In the genomic region with DNA sequence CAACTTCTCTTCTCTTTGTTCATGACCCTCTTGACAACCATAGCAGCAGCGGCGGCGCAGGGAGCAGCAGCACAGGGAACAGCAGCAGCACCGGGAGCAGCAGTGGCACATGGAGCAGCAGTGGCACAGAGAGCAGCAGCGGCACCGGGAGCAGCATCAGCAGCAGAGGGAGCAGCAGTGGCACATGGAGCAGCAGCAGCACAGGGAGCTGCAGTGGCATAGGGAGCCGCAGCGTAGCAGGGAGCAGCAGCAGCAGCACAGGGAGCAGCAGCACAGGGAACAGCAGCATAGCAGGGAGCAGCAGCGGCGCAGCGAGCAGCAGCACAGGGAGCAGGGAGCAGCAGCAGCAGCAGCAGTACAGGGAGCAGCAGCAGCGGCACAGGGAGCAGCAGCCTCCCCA, we compare ENCODE assay signal across 9 mouse cellular contexts. TPM values are rescaled to one million over a fixed set of nuclear protein-coding genes. Genes with fewer than 3 reads are reported as not detected.
DNase-seq lines count a peak whose midpoint lies in the region; ATAC-seq and TF ChIP-seq lines count a peak whose summit lies in the region.
"Had no signal": no experiment of that assay in that cellular context is flagged by ENCODE, and none has a peak within 500 bp of the region (broad histone marks: within the 10 kb centered on the region; RNA-seq: fewer than 3 reads in every experiment).

No protein-coding gene starts in this region.

- no peaks in the 10 kb centered on the region for H3K4me1 ChIP-seq in liver, embryonic 11.5 days (replicated peaks; ENCODE audit: control insufficient read depth, insufficient read depth, low read length)
- H3K4me1 ChIP-seq in embryonic facial prominence, embryonic 10.5 days, result peaks cover 19% of the 10 kb centered on the region
- peaks cover 7% of the 10 kb centered on the region; the same call in 1 of the 2 replicates for H3K4me1 ChIP-seq in hindbrain, embryonic 14.5 days (replicated peaks; ENCODE audit: control insufficient read depth, insufficient read depth, low read length)
- H3K4me1 ChIP-seq in neural tube, embryonic 12.5 days, result peaks cover 12% of the 10 kb centered on the region; the same call in 1 of the 2 replicates

- DNase-seq in liver, embryonic 11.5 days (ENCODE audit: low spot score), result no peak
- DNase-seq in liver, result no peak
- peak; percentile 41 for DNase-seq in embryonic facial prominence, embryonic 10.5 days (ENCODE audit: low spot score)
- DNase-seq in hindbrain, embryonic 14.5 days (ENCODE audit: low spot score), result no peak
- no peak for DNase-seq in left cerebral cortex, adult 2 months (ENCODE audit: extremely low spot score in 1 of 2, low spot score in 2 of 2)
- DNase-seq in cerebellum, adult 11 months, result no peak
- DNase-seq in urinary bladder, postnatal 4 days (ENCODE audit: low spot score in 2 of 2), result no peak

- H3K36me3 ChIP-seq in liver, embryonic 11.5 days (ENCODE audit: control insufficient read depth, insufficient read depth, low read length), result no peaks in the 10 kb centered on the region
- H3K36me3 ChIP-seq in embryonic facial prominence, embryonic 10.5 days (replicated peaks), result no peaks in the 10 kb centered on the region
- H3K36me3 ChIP-seq in hindbrain, embryonic 14.5 days (replicated peaks; ENCODE audit: control insufficient read depth, insufficient read depth), result no peaks in the 10 kb centered on the region
- no peaks in the 10 kb centered on the region for H3K36me3 ChIP-seq in neural tube, embryonic 12.5 days

- H3K4me3 ChIP-seq in liver, embryonic 11.5 days (ENCODE audit: low read depth, low read length), result no peak overlapping the region
- peak overlapping the region; percentile 44 for H3K4me3 ChIP-seq in embryonic facial prominence, embryonic 10.5 days
- H3K4me3 ChIP-seq in hindbrain, embryonic 14.5 days (replicated peaks; ENCODE audit: low read length), result no peak overlapping the region
- 0 out of 2 replicates have a peak overlapping the region, but pooled peaks have one; percentile 7 for H3K4me3 ChIP-seq in neural tube, embryonic 12.5 days
- no peak overlapping the region for H3K4me3 ChIP-seq in left cerebral cortex, adult 2 months

- no peak overlapping the region; the same call in 1 of the 2 replicates for H3K27ac ChIP-seq in liver, embryonic 11.5 days (ENCODE audit: low read depth, low read length)
- H3K27ac ChIP-seq in embryonic facial prominence, embryonic 10.5 days (replicated peaks), result 0 out of 2 replicates have a peak overlapping the region, but pooled peaks have one; percentile 10
- no peak overlapping the region for H3K27ac ChIP-seq in hindbrain, embryonic 14.5 days
- no peak overlapping the region for H3K27ac ChIP-seq in neural tube, embryonic 12.5 days
- H3K27ac ChIP-seq in left cerebral cortex, adult 2 months, result no peak overlapping the region

- no peaks in the 10 kb centered on the region for H3K9me3 ChIP-seq in liver, embryonic 11.5 days (ENCODE audit: control insufficient read depth, low read length)
- H3K9me3 ChIP-seq in embryonic facial prominence, embryonic 10.5 days, result no peaks in the 10 kb centered on the region
- no peaks in the 10 kb centered on the region for H3K9me3 ChIP-seq in hindbrain, embryonic 14.5 days (ENCODE audit: control insufficient read depth, low read length)
- H3K9me3 ChIP-seq in neural tube, embryonic 12.5 days, result no peaks in the 10 kb centered on the region

- TF ChIP-seq CTCF in left cerebral cortex, adult 2 months (IDR thresholded peaks at IDR 0.05), result no peak

- peaks cover 3% of the 10 kb centered on the region; the same call in 1 of the 2 replicates for H3K27me3 ChIP-seq in liver, embryonic 11.5 days (replicated peaks; ENCODE audit: control insufficient read depth, insufficient read depth, low read length)
- H3K27me3 ChIP-seq in embryonic facial prominence, embryonic 10.5 days (replicated peaks; ENCODE audit: low read depth, poor library complexity, severe bottlenecking), result peaks cover 55% of the 10 kb centered on the region
- peaks cover 7% of the 10 kb centered on the region for H3K27me3 ChIP-seq in hindbrain, embryonic 14.5 days (ENCODE audit: control insufficient read depth, insufficient read depth, low read length)
- peaks cover 17% of the 10 kb centered on the region for H3K27me3 ChIP-seq in neural tube, embryonic 12.5 days (replicated peaks)

- 27% methylated on average over 12 of the region's 12 CpGs for WGBS in liver, embryonic 11.5 days
- WGBS in embryonic facial prominence, embryonic 10.5 days, result 18% methylated on average over 12 of the region's 12 CpGs
- 15% methylated on average over 12 of the region's 12 CpGs for WGBS in hindbrain, embryonic 14.5 days
- WGBS in neural tube, embryonic 12.5 days, result 21% methylated on average over 12 of the region's 12 CpGs

- ATAC-seq in liver, embryonic 11.5 days (replicated peaks; ENCODE audit: low FRiP score), result no peak
- no peak for ATAC-seq in hindbrain, embryonic 14.5 days (ENCODE audit: low FRiP score)
- ATAC-seq in neural tube, embryonic 12.5 days (ENCODE audit: low FRiP score, low read depth), result no peak

- H3K4me2 ChIP-seq in liver, embryonic 11.5 days, result peak overlapping the region; percentile 33
- no peak overlapping the region; the same call in 1 of the 2 replicates for H3K4me2 ChIP-seq in hindbrain, embryonic 14.5 days (replicated peaks)
- H3K4me2 ChIP-seq in neural tube, embryonic 12.5 days (replicated peaks), result peak overlapping the region; percentile 41

- intact Hi-C loops in left cerebral cortex, adult 2 months (cut with DNase I), result no loop called here

- 0 out of 2 replicates have a peak overlapping the region, but pooled peaks have one; percentile 44 for H3K9ac ChIP-seq in liver, embryonic 11.5 days (ENCODE audit: low read depth, low read length)
- H3K9ac ChIP-seq in hindbrain, embryonic 14.5 days, result peak overlapping the region; percentile 34; the same call in 1 of the 2 replicates
- no peak overlapping the region for H3K9ac ChIP-seq in neural tube, embryonic 12.5 days

RNA-seq across cellular contexts. Expression of a gene that starts 5.0 kb away (rescaled TPM):
- 8.7 and 12.2 TPM in 2 replicates for polyA plus RNA-seq in liver, embryonic 11.5 days (2014; fragmentation: Nextera tagmentation; extraction: Ambion mirVana)
- polyA plus RNA-seq in embryonic facial prominence, embryonic 10.5 days (2016; fragmentation: Nextera tagmentation; extraction: Ambion mirVana), result 14.9 and 16.3 TPM in 2 replicates
- 28.4 and 30.4 TPM in 2 replicates for polyA plus RNA-seq in hindbrain, embryonic 14.5 days (2014; fragmentation: Nextera tagmentation; extraction: Ambion mirVana)
- polyA plus RNA-seq in neural tube, embryonic 12.5 days (2016; fragmentation: Nextera tagmentation; extraction: Ambion mirVana), result 23.0 and 26.5 TPM in 2 replicates
- total RNA-seq in left cerebral cortex, adult 2 months (2021), result 10 to 100 TPM; 89.1 to 97.5 TPM

RNA-seq across cellular contexts. Expression of a gene that starts 10.6 kb away (rescaled TPM):
- polyA plus RNA-seq in liver, embryonic 11.5 days (2014; fragmentation: Nextera tagmentation; extraction: Ambion mirVana), result 2.0 and 2.4 TPM in 2 replicates
- polyA plus RNA-seq in embryonic facial prominence, embryonic 10.5 days (2016; fragmentation: Nextera tagmentation; extraction: Ambion mirVana), result 2.6 TPM in 2 replicates
- 4.2 and 5.6 TPM in 2 replicates for polyA plus RNA-seq in hindbrain, embryonic 14.5 days (2014; fragmentation: Nextera tagmentation; extraction: Ambion mirVana)
- 1.6 and 2.2 TPM in 2 replicates for polyA plus RNA-seq in neural tube, embryonic 12.5 days (2016; fragmentation: Nextera tagmentation; extraction: Ambion mirVana)
- total RNA-seq in left cerebral cortex, adult 2 months (2021), result 10 to 100 TPM; 53.6 to 54.1 TPM

RNA-seq across cellular contexts. Expression of a gene that starts 16.9 kb away (rescaled TPM):
- 81.0 and 90.7 TPM in 2 replicates for polyA plus RNA-seq in liver, embryonic 11.5 days (2014; fragmentation: Nextera tagmentation; extraction: Ambion mirVana)
- polyA plus RNA-seq in embryonic facial prominence, embryonic 10.5 days (2016; fragmentation: Nextera tagmentation; extraction: Ambion mirVana), result 116 and 121 TPM in 2 replicates
- polyA plus RNA-seq in hindbrain, embryonic 14.5 days (2014; fragmentation: Nextera tagmentation; extraction: Ambion mirVana), result 75.0 and 82.8 TPM in 2 replicates
- 83.4 and 84.0 TPM in 2 replicates for polyA plus RNA-seq in neural tube, embryonic 12.5 days (2016; fragmentation: Nextera tagmentation; extraction: Ambion mirVana)
- 10 to 100 TPM; 81.3 to 85.3 TPM for total RNA-seq in left cerebral cortex, adult 2 months (2021)

RNA-seq across cellular contexts. Expression of a gene that starts 56.2 kb away (rescaled TPM):
- polyA plus RNA-seq in liver, embryonic 11.5 days (2014; fragmentation: Nextera tagmentation; extraction: Ambion mirVana), result 0.47 and 0.56 TPM in 2 replicates
- 3.1 and 3.9 TPM in 2 replicates for polyA plus RNA-seq in embryonic facial prominence, embryonic 10.5 days (2016; fragmentation: Nextera tagmentation; extraction: Ambion mirVana)
- polyA plus RNA-seq in hindbrain, embryonic 14.5 days (2014; fragmentation: Nextera tagmentation; extraction: Ambion mirVana), result 45.7 and 46.8 TPM in 2 replicates
- 23.2 and 25.4 TPM in 2 replicates for polyA plus RNA-seq in neural tube, embryonic 12.5 days (2016; fragmentation: Nextera tagmentation; extraction: Ambion mirVana)
- total RNA-seq in left cerebral cortex, adult 2 months (2021), result 100 to 1,000 TPM; 134 to 144 TPM
- total RNA-seq: megakaryocyte-erythroid progenitor cell, adult 5-6 weeks had no signal

Comparison
In these comparisons a context has a peak if more than half of its experiments do, and no peak if none do; other contexts are left out.
1. H3K4me3 ChIP-seq: peak in embryonic facial prominence, embryonic 10.5 days (single experiment) and neural tube, embryonic 12.5 days (single experiment); none in liver, embryonic 11.5 days (single experiment), hindbrain, embryonic 14.5 days (single experiment) and left cerebral cortex, adult 2 months (single experiment).